Mouse (Mus musculus): ENCODE results near the gene Cox6a2. TPM values are rescaled to one million over a fixed set of nuclear protein-coding genes. Genes with fewer than 3 reads are reported as not detected.

Cox6a2 gene
- polyA plus RNA-seq, 1 experiment = not detected

DNA sequence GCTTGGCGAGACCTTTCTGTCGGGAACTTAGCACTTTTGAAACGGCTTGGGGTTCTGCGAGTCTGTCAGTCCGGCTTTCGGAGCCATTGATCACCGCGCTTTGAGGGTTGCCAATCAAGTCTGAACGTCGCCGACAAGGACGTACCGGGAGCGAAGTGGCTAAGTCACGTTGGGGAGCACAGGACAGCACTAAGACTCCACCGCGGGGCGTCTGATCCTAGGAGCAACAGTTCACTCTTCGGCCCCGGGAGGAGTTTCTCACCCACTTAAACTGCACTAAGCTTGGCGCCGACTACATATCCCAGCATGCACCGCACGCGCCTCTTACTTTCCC is 31.4 kb upstream of the Cox6a2 start:
- no peak for TF ChIP-seq GATA1 (IDR thresholded peaks at IDR 0.05; ENCODE audit: low read length)
- TF ChIP-seq TAL1 (IDR thresholded peaks at IDR 0.05; ENCODE audit: low read length) = no peak
- Histone ChIP-seq H3K27me3 (ENCODE audit: control insufficient read depth) (no peaks in the 10 kb centered on the region), H3K4me1 (ENCODE audit: control insufficient read depth) (peaks cover 45% of the 10 kb centered on the region), H3K9me3 (ENCODE audit: control insufficient read depth, low read length) (no peaks in the 10 kb centered on the region), H3K36me3 (ENCODE audit: control insufficient read depth) (peaks cover 41% of the 10 kb centered on the region), H3K4me3 (replicated peaks) (peak overlapping the region; percentile 81)

- peaks cover 35% of the 10 kb centered on the region for H3K36me3 ChIP-seq (ENCODE audit: control insufficient read depth)
- no peak for TF ChIP-seq TAL1 (IDR thresholded peaks at IDR 0.05; ENCODE audit: low read length)
- H3K4me1 ChIP-seq (ENCODE audit: control insufficient read depth) = peaks cover 41% of the 10 kb centered on the region
- H3K4me3 ChIP-seq (replicated peaks) = peak within 1 kb of the TSS; percentile 81
- H3K27me3 ChIP-seq (ENCODE audit: control insufficient read depth) = no peaks in the 10 kb centered on the region
- no peaks in the 10 kb centered on the region for H3K9me3 ChIP-seq (ENCODE audit: control insufficient read depth, low read length)
Measured at GRCm38 (mm10) chr7:128236856-128237592, 30.8 kb upstream of the Cox6a2 start, which contains the start of gene Armc5. TSS of gene Armc5 (plus strand) at chr7:128237342.

DNA sequence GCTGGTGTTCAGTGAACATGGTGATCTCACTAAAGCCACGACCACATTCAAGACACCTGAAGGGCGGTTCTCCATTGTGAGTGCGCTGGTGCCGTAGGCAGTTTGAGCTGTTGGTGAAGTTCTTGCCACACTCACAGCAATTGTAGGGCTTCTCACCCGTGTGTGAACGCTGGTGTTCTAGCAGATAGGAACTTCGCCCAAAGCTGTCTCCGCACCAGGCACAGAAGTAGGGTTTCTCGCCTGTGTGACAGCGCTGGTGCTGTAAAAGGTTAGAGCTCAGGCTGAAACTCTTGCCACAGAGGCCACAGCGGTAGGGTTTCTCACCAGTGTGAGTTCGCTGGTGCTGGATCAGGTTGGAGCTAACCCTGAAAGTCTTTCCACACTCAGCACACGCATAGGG is 30.2 kb upstream of the Cox6a2 start:
- peaks cover 3% of the 10 kb centered on the region for H3K27me3 ChIP-seq (ENCODE audit: control insufficient read depth)
- no peaks in the 10 kb centered on the region for H3K9me3 ChIP-seq (ENCODE audit: control insufficient read depth, low read length)
- peak overlapping the region; percentile 81 for H3K4me3 ChIP-seq (replicated peaks)
- peaks cover 39% of the 10 kb centered on the region for H3K4me1 ChIP-seq (ENCODE audit: control insufficient read depth)
- H3K36me3 ChIP-seq (ENCODE audit: control insufficient read depth) = peaks cover 29% of the 10 kb centered on the region
- TF ChIP-seq GATA1 (IDR thresholded peaks at IDR 0.05; ENCODE audit: low read length) = no peak
- no peak for TF ChIP-seq TAL1 (IDR thresholded peaks at IDR 0.05; ENCODE audit: low read length)

- peaks cover 30% of the 10 kb centered on the region for H3K4me1 ChIP-seq (ENCODE audit: control insufficient read depth)
- H3K4me3 ChIP-seq (replicated peaks) = no peak overlapping the region
- H3K9me3 ChIP-seq (ENCODE audit: control insufficient read depth, low read length) = no peaks in the 10 kb centered on the region
- H3K36me3 ChIP-seq (ENCODE audit: control insufficient read depth) = peaks cover 20% of the 10 kb centered on the region
- peaks cover 5% of the 10 kb centered on the region for H3K27me3 ChIP-seq (ENCODE audit: control insufficient read depth)
- TF ChIP-seq GATA1 (IDR thresholded peaks at IDR 0.05; ENCODE audit: low read length) = no peak
- TF ChIP-seq TAL1 (IDR thresholded peaks at IDR 0.05; ENCODE audit: low read length) = no peak
Measured at GRCm38 (mm10) chr7:128235481-128235880, 29.3 kb upstream of the Cox6a2 start.

GRCm38 (mm10) chr7:128234796-128235195 is 28.6 kb upstream of the Cox6a2 start:
- Histone ChIP-seq H3K36me3 (ENCODE audit: control insufficient read depth) (peaks cover 13% of the 10 kb centered on the region), H3K27me3 (ENCODE audit: control insufficient read depth) (peaks cover 8% of the 10 kb centered on the region), H3K4me1 (ENCODE audit: control insufficient read depth) (peaks cover 23% of the 10 kb centered on the region), H3K9me3 (ENCODE audit: control insufficient read depth, low read length) (no peaks in the 10 kb centered on the region), H3K4me3 (replicated peaks) (no peak overlapping the region)
- TF ChIP-seq GATA1 (IDR thresholded peaks at IDR 0.05; ENCODE audit: low read length) (no peak), TAL1 (IDR thresholded peaks at IDR 0.05; ENCODE audit: low read length) (no peak)

DNA sequence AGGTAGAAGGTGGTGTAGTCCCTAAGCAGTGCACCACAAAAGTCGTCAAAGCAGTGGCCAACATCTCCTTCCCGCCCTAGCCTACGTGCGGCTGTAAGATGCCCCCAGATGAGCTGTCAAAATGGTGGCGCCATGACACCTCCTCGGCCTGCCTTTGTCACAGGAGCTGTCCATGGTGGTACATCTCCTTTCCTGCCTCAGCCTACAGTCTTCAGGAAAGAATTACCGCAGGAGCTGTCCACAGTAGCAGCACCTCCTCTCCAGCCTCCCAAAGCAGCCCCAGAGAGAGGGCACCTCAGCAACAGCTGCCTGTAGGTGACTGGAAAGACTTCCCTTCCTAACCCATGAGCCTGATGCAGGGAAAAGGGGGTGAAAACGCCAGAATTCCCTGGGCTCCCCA is 25.6 kb upstream of the Cox6a2 start:
- Histone ChIP-seq H3K36me3 (ENCODE audit: control insufficient read depth) (peaks cover 9% of the 10 kb centered on the region), H3K27me3 (ENCODE audit: control insufficient read depth) (peaks cover 9% of the 10 kb centered on the region), H3K4me3 (replicated peaks) (no peak overlapping the region), H3K9me3 (ENCODE audit: control insufficient read depth, low read length) (no peaks in the 10 kb centered on the region), H3K4me1 (ENCODE audit: control insufficient read depth) (peaks cover 5% of the 10 kb centered on the region)
- TF ChIP-seq GATA1 (IDR thresholded peaks at IDR 0.05; ENCODE audit: low read length) = no peak

GRCm38 (mm10) chr7:128220936-128221335 is 14.7 kb upstream of the Cox6a2 start:
- no peaks in the 10 kb centered on the region for H3K9me3 ChIP-seq (ENCODE audit: control insufficient read depth, low read length)
- H3K36me3 ChIP-seq (ENCODE audit: control insufficient read depth) = no peaks in the 10 kb centered on the region

DNA sequence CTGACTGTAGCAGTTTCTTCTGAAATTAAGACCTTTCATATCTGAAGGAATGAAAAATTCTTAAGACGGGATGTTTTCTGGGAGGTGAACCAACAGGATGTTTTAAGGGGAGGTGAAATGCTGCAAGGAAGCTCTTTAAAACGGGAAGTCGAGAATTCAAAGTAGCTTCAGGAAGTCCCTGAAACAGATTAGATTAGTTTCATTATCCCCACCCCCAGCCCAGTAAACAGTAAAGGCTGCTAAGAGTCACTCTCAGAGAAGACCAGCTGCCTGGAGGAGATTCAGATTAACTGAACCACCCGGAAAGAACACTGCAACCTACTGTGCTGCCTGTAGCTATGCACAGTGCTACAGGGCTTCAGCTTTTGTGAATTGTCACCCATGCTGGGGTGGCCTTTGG is 13.8 kb upstream of the Cox6a2 start:
- no peaks in the 10 kb centered on the region for H3K9me3 ChIP-seq (ENCODE audit: control insufficient read depth, low read length)
- TF ChIP-seq TAL1 (IDR thresholded peaks at IDR 0.05; ENCODE audit: low read length) (no peak), GATA1 (IDR thresholded peaks at IDR 0.05; ENCODE audit: low read length) (no peak)
- no peak overlapping the region for H3K4me3 ChIP-seq (replicated peaks)
- H3K4me1 ChIP-seq (ENCODE audit: control insufficient read depth) = no peaks in the 10 kb centered on the region
- no peaks in the 10 kb centered on the region for H3K27me3 ChIP-seq (ENCODE audit: control insufficient read depth)
- H3K36me3 ChIP-seq (ENCODE audit: control insufficient read depth) = no peaks in the 10 kb centered on the region

More at GRCm38 (mm10) chr7:128220936-128221335, 14.7 kb upstream of the Cox6a2 start:
- TF ChIP-seq TAL1 (IDR thresholded peaks at IDR 0.05; ENCODE audit: low read length) (no peak), GATA1 (IDR thresholded peaks at IDR 0.05; ENCODE audit: low read length) (no peak)
- Histone ChIP-seq H3K4me3 (replicated peaks) (no peak overlapping the region), H3K4me1 (ENCODE audit: control insufficient read depth) (no peaks in the 10 kb centered on the region), H3K27me3 (ENCODE audit: control insufficient read depth) (no peaks in the 10 kb centered on the region)

GRCm38 (mm10) chr7:128209826-128210225 is 3.6 kb upstream of the Cox6a2 start:
- Histone ChIP-seq H3K4me3 (replicated peaks) (no peak overlapping the region), H3K27me3 (ENCODE audit: control insufficient read depth) (no peaks in the 10 kb centered on the region; the same call in 1 of the 2 replicates), H3K36me3 (ENCODE audit: control insufficient read depth) (no peaks in the 10 kb centered on the region), H3K4me1 (ENCODE audit: control insufficient read depth) (no peaks in the 10 kb centered on the region), H3K9me3 (ENCODE audit: control insufficient read depth, low read length) (no peaks in the 10 kb centered on the region)
- TF ChIP-seq TAL1 (IDR thresholded peaks at IDR 0.05; ENCODE audit: low read length) (no peak), GATA1 (IDR thresholded peaks at IDR 0.05; ENCODE audit: low read length) (no peak)

GRCm38 (mm10) chr7:128208187-128208586 is 2.0 kb upstream of the Cox6a2 start:
- Histone ChIP-seq H3K9me3 (ENCODE audit: control insufficient read depth, low read length) (no peaks in the 10 kb centered on the region), H3K36me3 (ENCODE audit: control insufficient read depth) (no peaks in the 10 kb centered on the region), H3K4me1 (ENCODE audit: control insufficient read depth) (no peaks in the 10 kb centered on the region), H3K27me3 (ENCODE audit: control insufficient read depth) (no peaks in the 10 kb centered on the region), H3K4me3 (replicated peaks) (no peak overlapping the region)
- TF ChIP-seq TAL1 (IDR thresholded peaks at IDR 0.05; ENCODE audit: low read length) = no peak
- no peak for TF ChIP-seq GATA1 (IDR thresholded peaks at IDR 0.05; ENCODE audit: low read length)

Measured in erythroblast, embryonic 14.5 days (primary cell).